Mouse (Mus musculus): Measurements from ENCODE around the gene Pbld2. TPM values are rescaled to one million over a fixed set of nuclear protein-coding genes. Genes with fewer than 3 reads are reported as not detected.

Pbld2 gene
- polyA plus RNA-seq, 1 experiment from 2014 or later = 0.78 TPM

GRCm38 (mm10) chr10:63062696-63063095 is 38.6 kb downstream of the Pbld2 start:
- H3K4me2 ChIP-seq = no peak overlapping the region
- no peak overlapping the region for H3K4me3 ChIP-seq
- H3K27me3 ChIP-seq (replicated peaks) = peaks cover 9% of the 10 kb centered on the region; the same call in 1 of the 2 replicates
- no peaks in the 10 kb centered on the region for H3K9me3 ChIP-seq (replicated peaks)
- no peak overlapping the region for H3K27ac ChIP-seq (ENCODE audit: poor library complexity, severe bottlenecking)
- no peak overlapping the region for H3K9ac ChIP-seq
- no peaks in the 10 kb centered on the region for H3K4me1 ChIP-seq (replicated peaks)
- H3K36me3 ChIP-seq = no peaks in the 10 kb centered on the region
- WGBS = 88% methylated on average over 5 of the region's 5 CpGs
- no peak for ATAC-seq (ENCODE audit: insufficient number of reproducible peaks, low FRiP score)

DNA sequence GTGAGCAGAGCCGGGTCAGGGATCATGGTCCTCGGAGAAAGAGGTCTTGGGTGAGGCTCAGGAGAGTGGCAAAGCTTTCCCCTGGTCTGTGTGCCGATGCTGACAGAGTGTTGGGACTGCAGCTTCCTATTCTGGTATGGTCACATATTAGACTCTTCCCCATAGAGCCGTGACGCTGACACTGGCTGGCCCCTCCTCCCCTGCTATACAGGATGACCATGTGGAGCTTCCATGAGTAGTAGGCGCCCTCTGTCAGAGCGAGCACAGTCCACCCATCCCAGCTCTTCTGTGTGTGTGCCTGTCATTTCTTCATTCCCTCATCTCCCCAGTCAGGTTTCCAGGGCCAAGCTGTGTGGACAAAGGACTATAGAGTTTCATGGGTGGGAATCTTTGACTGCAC is 39.2 kb downstream of the Pbld2 start:
- WGBS = 73% methylated on average over 7 of the region's 7 CpGs
- no peaks in the 10 kb centered on the region for H3K36me3 ChIP-seq
- no peak overlapping the region for H3K27ac ChIP-seq (ENCODE audit: poor library complexity, severe bottlenecking)
- no peak overlapping the region for H3K4me3 ChIP-seq
- no peak overlapping the region for H3K4me2 ChIP-seq
- no peak overlapping the region for H3K9ac ChIP-seq
- no peak for ATAC-seq (ENCODE audit: insufficient number of reproducible peaks, low FRiP score)
- no peaks in the 10 kb centered on the region for H3K4me1 ChIP-seq (replicated peaks)
- H3K27me3 ChIP-seq (replicated peaks) = peaks cover 6% of the 10 kb centered on the region; the same call in 1 of the 2 replicates
- no peaks in the 10 kb centered on the region for H3K9me3 ChIP-seq (replicated peaks)

GRCm38 (mm10) chr10:63064516-63064915 is 40.4 kb downstream of the Pbld2 start:
- WGBS = 78% methylated on average over 9 of the region's 9 CpGs
- Histone ChIP-seq H3K9ac (no peak overlapping the region), H3K27me3 (replicated peaks) (no peaks in the 10 kb centered on the region), H3K4me1 (replicated peaks) (no peaks in the 10 kb centered on the region), H3K27ac (ENCODE audit: poor library complexity, severe bottlenecking) (no peak overlapping the region), H3K4me2 (no peak overlapping the region), H3K9me3 (replicated peaks) (no peaks in the 10 kb centered on the region), H3K36me3 (no peaks in the 10 kb centered on the region), H3K4me3 (no peak overlapping the region)
- no peak for ATAC-seq (ENCODE audit: insufficient number of reproducible peaks, low FRiP score)

DNA sequence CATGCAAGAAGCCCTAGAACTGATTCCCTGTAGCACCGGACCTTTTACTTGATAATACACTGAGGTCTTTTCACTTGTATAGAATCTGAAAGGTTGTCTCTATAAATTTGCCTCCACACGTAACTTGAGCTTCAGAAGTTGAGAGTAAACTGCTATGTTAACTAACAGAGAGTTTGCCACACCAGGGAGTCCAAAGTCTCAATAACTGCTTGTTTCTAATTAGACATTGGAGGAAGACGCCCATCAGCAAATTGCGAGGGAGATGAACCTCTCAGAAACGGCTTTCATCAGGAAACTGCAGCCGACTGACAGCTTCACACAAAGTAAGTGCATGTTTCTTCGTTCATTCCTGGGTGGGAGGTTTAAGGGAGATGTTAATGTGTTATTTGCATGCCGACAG is 41.4 kb downstream of the Pbld2 start:
- no peak overlapping the region for H3K4me3 ChIP-seq
- H3K27ac ChIP-seq (ENCODE audit: poor library complexity, severe bottlenecking) = no peak overlapping the region
- no peak for ATAC-seq (ENCODE audit: insufficient number of reproducible peaks, low FRiP score)
- 61% methylated on average over 8 of the region's 8 CpGs for WGBS
- no peak overlapping the region for H3K9ac ChIP-seq
- H3K36me3 ChIP-seq = no peaks in the 10 kb centered on the region
- H3K9me3 ChIP-seq (replicated peaks) = no peaks in the 10 kb centered on the region
- H3K4me1 ChIP-seq (replicated peaks) = no peaks in the 10 kb centered on the region
- no peak overlapping the region for H3K4me2 ChIP-seq
- no peaks in the 10 kb centered on the region for H3K27me3 ChIP-seq (replicated peaks)

DNA sequence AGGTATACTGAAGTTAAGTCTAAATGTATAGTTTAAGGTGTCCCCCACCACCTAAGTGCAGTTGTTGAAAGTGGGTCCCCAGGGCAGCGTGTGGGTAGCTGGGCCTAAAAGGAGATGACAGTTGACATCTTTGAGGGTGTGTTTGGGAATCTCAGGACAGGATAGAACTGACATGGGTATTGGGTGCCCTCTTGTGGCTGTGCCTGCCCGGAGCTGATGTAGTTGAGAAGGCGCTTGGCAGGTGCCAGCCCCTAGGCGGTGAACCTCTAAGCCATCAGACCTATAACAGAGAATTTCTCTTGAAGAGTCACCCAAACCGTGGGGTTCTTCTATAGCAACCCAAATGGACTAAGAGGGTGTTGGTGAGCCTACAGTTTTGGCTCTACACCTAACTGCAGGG is 41.9 kb downstream of the Pbld2 start:
- no peak overlapping the region for H3K4me2 ChIP-seq
- H3K27me3 ChIP-seq (replicated peaks) = no peaks in the 10 kb centered on the region
- H3K4me3 ChIP-seq = no peak overlapping the region
- H3K9ac ChIP-seq = no peak overlapping the region
- H3K9me3 ChIP-seq (replicated peaks) = no peaks in the 10 kb centered on the region
- peak; percentile 53; the same call in 1 of the 2 replicates for ATAC-seq (ENCODE audit: insufficient number of reproducible peaks, low FRiP score)
- H3K4me1 ChIP-seq (replicated peaks) = no peaks in the 10 kb centered on the region
- WGBS = 7% methylated on average over 5 of the region's 5 CpGs
- H3K27ac ChIP-seq (ENCODE audit: poor library complexity, severe bottlenecking) = no peak overlapping the region
- no peaks in the 10 kb centered on the region for H3K36me3 ChIP-seq

DNA sequence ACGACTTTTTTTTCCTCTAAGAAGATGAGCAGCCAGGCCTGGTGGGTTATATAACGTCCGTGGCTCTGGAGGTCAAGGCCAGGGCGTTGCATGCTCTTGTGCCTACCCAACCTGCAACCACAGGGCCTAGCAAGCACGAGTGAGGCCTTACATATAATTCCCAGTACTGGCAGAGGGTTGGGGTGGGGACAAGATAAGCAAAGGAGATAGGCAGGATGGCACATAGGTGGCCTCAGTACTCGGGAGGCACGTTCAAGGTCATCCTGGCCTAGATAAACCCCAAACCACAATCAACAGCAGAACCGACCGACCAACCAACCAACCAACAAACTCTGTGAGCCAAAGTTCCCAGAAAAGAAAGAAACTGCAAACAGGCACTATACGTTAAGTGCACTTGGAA is 62.2 kb downstream of the Pbld2 start:
- no peak overlapping the region for H3K27ac ChIP-seq (ENCODE audit: poor library complexity, severe bottlenecking)
- no peaks in the 10 kb centered on the region for H3K9me3 ChIP-seq (replicated peaks)
- WGBS = 71% methylated on average over 10 of the region's 10 CpGs
- H3K36me3 ChIP-seq = no peaks in the 10 kb centered on the region
- no peak overlapping the region for H3K9ac ChIP-seq
- H3K27me3 ChIP-seq (replicated peaks) = peaks cover 13% of the 10 kb centered on the region; the same call in 1 of the 2 replicates
- 0 out of 2 replicates have a peak, but pooled peaks cover 9% of the 10 kb centered on the region for H3K4me1 ChIP-seq (replicated peaks)
- H3K4me2 ChIP-seq = no peak overlapping the region
- no peak overlapping the region for H3K4me3 ChIP-seq
- no peak for ATAC-seq (ENCODE audit: insufficient number of reproducible peaks, low FRiP score)

- Histone ChIP-seq H3K9me3 (replicated peaks) (no peaks in the 10 kb centered on the region), H3K4me3 (peak overlapping the region; percentile 43), H3K4me1 (replicated peaks) (peaks cover 13% of the 10 kb centered on the region), H3K27me3 (replicated peaks) (peaks cover 19% of the 10 kb centered on the region), H3K4me2 (peak overlapping the region; percentile 66), H3K27ac (ENCODE audit: poor library complexity, severe bottlenecking) (no peak overlapping the region), H3K36me3 (no peaks in the 10 kb centered on the region), H3K9ac (peak overlapping the region; percentile 26)
- ATAC-seq (ENCODE audit: insufficient number of reproducible peaks, low FRiP score) = no peak
- WGBS = 46% methylated on average over 8 of the region's 8 CpGs
Observed at GRCm38 (mm10) chr10:63089103-63089757, 65.1 kb downstream of the Pbld2 start.

DNA sequence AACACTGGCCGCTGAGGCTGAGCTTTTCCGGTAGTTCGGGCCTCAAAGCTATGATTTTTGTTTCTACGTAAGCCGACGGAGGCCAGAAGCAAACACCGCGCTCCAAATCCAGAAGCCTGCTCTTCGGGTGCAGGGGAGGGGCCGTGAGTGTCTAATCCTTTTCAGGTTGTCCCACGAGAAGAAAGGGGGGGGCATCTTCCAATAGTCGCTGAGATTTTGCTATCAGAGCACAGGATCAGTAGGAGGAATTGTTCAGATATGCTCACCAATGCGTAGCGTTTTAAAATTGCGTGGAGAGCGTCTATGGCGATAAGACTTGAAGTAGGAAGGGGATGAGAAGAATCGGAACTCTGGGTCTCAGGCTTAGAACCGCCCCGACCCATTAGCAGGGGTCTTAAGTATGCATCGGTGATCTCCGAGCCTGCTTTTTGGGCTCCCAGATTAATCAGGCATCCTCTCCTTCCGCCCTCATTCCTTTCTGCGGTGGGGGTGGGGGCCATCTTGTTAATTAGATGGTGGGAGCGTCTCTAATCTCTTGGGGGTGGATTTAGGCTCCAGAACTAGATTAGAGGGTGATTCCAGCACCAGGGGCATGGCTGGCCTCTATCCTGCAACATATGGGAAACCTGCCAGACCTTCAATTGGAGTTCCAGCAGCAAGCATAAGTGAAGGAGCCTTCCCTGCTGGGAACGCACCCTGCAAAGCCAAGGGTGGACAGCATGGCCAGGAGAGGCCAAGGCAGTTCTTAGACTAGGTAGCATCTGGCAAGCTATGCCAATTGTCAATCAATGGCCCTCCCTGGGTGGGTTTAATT is 65.8 kb downstream of the Pbld2 start:
- Histone ChIP-seq H3K9me3 (replicated peaks) (no peaks in the 10 kb centered on the region), H3K9ac (peak overlapping the region; percentile 26), H3K27ac (ENCODE audit: poor library complexity, severe bottlenecking) (no peak overlapping the region), H3K4me3 (peak overlapping the region; percentile 43), H3K36me3 (no peaks in the 10 kb centered on the region), H3K4me2 (peak overlapping the region; percentile 66), H3K4me1 (replicated peaks) (peaks cover 13% of the 10 kb centered on the region), H3K27me3 (replicated peaks) (peaks cover 21% of the 10 kb centered on the region)
- WGBS = 6% methylated on average over 26 of the region's 26 CpGs
- no peak for ATAC-seq (ENCODE audit: insufficient number of reproducible peaks, low FRiP score)

DNA sequence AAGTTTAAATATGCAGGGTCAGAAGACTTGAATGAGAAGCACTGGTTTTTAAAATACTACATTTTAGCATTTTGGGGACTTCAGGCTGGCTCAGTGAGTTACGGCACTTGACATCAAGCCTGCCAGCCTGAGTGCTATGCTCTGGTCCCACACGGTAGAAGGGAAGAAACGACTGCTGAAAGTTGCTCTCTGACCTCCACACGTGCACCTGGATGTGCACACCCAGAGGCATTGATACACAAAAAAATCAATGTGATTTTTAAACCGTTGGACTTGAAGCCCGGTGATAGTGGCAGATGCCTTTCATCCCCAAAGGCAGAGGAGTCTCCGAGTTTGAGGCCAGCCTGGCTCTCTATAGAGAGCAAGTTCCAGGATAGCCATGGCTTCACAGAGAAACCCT is 67.8 kb downstream of the Pbld2 start:
- Histone ChIP-seq H3K9me3 (replicated peaks) (no peaks in the 10 kb centered on the region), H3K27me3 (replicated peaks) (peaks cover 31% of the 10 kb centered on the region), H3K27ac (ENCODE audit: poor library complexity, severe bottlenecking) (no peak overlapping the region), H3K36me3 (no peaks in the 10 kb centered on the region), H3K9ac (no peak overlapping the region), H3K4me1 (replicated peaks) (peaks cover 13% of the 10 kb centered on the region), H3K4me2 (no peak overlapping the region), H3K4me3 (no peak overlapping the region)
- 73% methylated on average over 7 of the region's 7 CpGs for WGBS
- no peak for ATAC-seq (ENCODE audit: insufficient number of reproducible peaks, low FRiP score)

DNA sequence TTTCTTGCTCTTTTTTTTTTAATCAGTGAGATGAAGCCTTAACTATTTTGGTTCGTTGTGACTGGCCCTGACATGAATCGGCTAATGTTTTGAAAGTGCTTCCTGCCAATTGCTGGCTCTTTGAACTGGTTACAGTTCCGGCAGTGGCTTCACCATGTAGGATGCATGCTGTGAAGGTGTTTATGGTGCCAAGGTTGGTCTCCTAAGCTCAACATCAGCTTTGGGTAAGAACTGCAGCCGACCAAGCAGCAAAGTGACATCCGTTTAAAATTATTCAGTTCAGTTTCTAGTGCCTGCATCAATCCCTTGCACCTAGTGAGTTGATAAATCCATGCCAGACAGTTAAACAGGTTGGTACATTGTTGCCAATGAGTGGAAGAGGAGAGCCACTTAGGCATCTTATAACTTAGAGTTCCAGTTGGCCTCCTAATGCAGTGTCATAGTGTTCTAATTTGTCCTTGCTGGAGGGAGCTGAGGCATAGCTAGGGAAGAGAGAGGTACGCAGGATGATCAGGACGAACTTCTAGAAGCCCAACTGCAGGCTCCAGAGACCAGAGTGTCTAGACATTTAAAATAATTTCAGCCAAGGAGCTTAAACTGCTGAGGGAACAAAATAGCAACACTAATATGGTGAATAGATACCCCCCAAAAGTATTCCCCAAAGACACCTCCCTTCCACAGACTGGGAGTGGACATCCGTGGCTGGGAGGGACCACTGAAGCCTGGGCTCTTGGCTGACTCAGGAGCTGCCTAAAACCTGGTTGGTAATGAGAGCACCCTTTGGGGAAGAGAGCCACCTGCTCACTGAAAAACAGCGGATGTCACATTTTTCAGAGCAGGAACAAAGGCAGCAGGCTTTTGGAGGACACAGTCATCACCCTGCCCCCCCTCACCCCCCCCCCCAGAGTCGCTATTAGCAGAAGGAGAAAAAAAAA is 68.8 kb downstream of the Pbld2 start:
- WGBS = 71% methylated on average over 10 of the region's 10 CpGs
- peaks cover 41% of the 10 kb centered on the region for H3K27me3 ChIP-seq (replicated peaks)
- no peaks in the 10 kb centered on the region for H3K36me3 ChIP-seq
- H3K9ac ChIP-seq = no peak overlapping the region
- no peak overlapping the region for H3K4me3 ChIP-seq
- no peak overlapping the region for H3K27ac ChIP-seq (ENCODE audit: poor library complexity, severe bottlenecking)
- H3K4me1 ChIP-seq (replicated peaks) = peaks cover 13% of the 10 kb centered on the region
- no peaks in the 10 kb centered on the region for H3K9me3 ChIP-seq (replicated peaks)
- no peak for ATAC-seq (ENCODE audit: insufficient number of reproducible peaks, low FRiP score)
- no peak overlapping the region for H3K4me2 ChIP-seq

DNA sequence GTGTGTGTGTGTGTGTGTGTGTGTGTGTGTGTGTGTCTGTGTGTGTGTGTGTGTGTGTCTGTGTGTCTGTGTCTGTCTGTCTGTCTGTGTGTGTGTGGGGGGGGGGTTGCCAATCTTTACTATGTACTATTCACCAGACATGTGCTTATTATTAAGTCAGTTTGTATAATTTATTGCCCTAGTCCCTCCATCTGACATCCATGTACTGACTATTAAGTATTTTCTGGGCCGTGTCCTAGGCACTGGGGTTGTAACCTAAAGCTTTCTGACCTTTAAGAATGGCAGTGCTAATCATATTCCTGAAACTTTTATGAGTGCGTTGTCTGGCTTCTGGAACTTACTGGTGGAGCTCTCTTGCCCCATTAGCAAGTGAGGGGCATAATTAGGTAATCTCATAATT is 72.6 kb downstream of the Pbld2 start:
- 79% methylated on average over 2 of the region's 2 CpGs for WGBS
- Histone ChIP-seq H3K27ac (ENCODE audit: poor library complexity, severe bottlenecking) (no peak overlapping the region), H3K9ac (no peak overlapping the region), H3K4me2 (no peak overlapping the region), H3K36me3 (no peaks in the 10 kb centered on the region), H3K4me3 (no peak overlapping the region), H3K4me1 (replicated peaks) (peaks cover 17% of the 10 kb centered on the region), H3K9me3 (replicated peaks) (no peaks in the 10 kb centered on the region), H3K27me3 (replicated peaks) (peaks cover 58% of the 10 kb centered on the region)
- no peak for ATAC-seq (ENCODE audit: insufficient number of reproducible peaks, low FRiP score)

Measured in heart, embryonic 12.5 days (tissue).